Mouse (Mus musculus) retina, adult 2 months (tissue): ENCODE data around the gene Sdr39u1.

Experiments used
- DNase-seq: peaks from one replicate; pipeline ENCODE4 v3.0.0-alpha.2; 2012; ENCODE audit warnings: low read depth, low spot score

The Sdr39u1 gene

GRCm38 (mm10) chr14:55854406-55855100 is 45.5 kb downstream of the Sdr39u1 start:
- no peak for DNase-seq

- no peak for DNase-seq
Measured at GRCm38 (mm10) chr14:55853621-55854285, 46.3 kb downstream of the Sdr39u1 start, which contains the start of gene Nynrin. Nynrin (plus strand) TSS chr14:55854010.

GRCm38 (mm10) chr14:55852646-55853551 is 47.2 kb downstream of the Sdr39u1 start:
- DNase-seq = no peak

GRCm38 (mm10) chr14:55850885-55851284 is 49.2 kb downstream of the Sdr39u1 start:
- no peak for DNase-seq
